Mouse (Mus musculus) gastrocnemius, adult 2 months (tissue): Measurements from ENCODE around the gene L1cam. TPM values are rescaled to one million over a fixed set of nuclear protein-coding genes. Genes with fewer than 3 reads are reported as not detected.

Source experiments
- DNase-seq: peaks from one replicate; pipeline ENCODE4 v3.0.0; 2022
- H3K27ac ChIP-seq: fragments of 200-600 bp; 2 replicates; pipeline ENCODE4 v1.8.1; 2022; ENCODE audit warnings: mild to moderate bottlenecking
- H3K4me3 ChIP-seq: fragments of 200-600 bp; 2 replicates; pipeline ENCODE4 v1.8.1; 2022; ENCODE audit warnings: mild to moderate bottlenecking, moderate library complexity
- CTCF ChIP-seq: fragments of 200-600 bp; IDR thresholded peaks from 2 replicates; pipeline ENCODE4 v1.8.1; 2022; ENCODE audit warnings: antibody characterized with exemption, mild to moderate bottlenecking, moderate library complexity
- intact Hi-C: fragments of 180-260 bp; cut with DNase I; formaldehyde crosslinking; loops from one replicate; pipeline ENCODE4 v1.15.1; 2025
- long read RNA-seq, 2 experiments: library from polyadenylated mRNA; stranded (forward); transcript quantifications; one replicate each; pipeline ENCODE4 v2.0.0; 2021
- total RNA-seq, 2 experiments: library from RNA; stranded (reverse); gene quantifications; 2 replicates each; pipeline ENCODE4 v1.2.3; 2021

The L1cam gene
- 1 to 10 TPM; 2.3 to 3.2 TPM for total RNA-seq
- long read RNA-seq, experiment 1 = 0 reads
- long read RNA-seq, experiment 2, partial matches to known transcripts = 1 of 5 reads
- long read RNA-seq, experiment 2, other reads (novel, unspliced or antisense) = 4 of 5 reads

GRCm38 (mm10) chrX:73895719-73896118 lies at the start of gene L1cam:
L1cam (minus strand) TSS chrX:73896105.
- peak; percentile 71 for DNase-seq
- Histone ChIP-seq H3K4me3 (no peak within 1 kb of the TSS), H3K27ac (no peak within 1 kb of the TSS)
- intact Hi-C loops = loop anchor here (2.0 to 10.0 kb wide), 3 partner anchors 97 to 841 kb away; no protein-coding TSS in a partner anchor
- peak; percentile 65 for TF ChIP-seq CTCF

GRCm38 (mm10) chrX:73942294-73942693 lies 46.4 kb upstream of the L1cam start:
- intact Hi-C loops = no loop called here
- no peak overlapping the region for H3K27ac ChIP-seq

GRCm38 (mm10) chrX:73941860-73942259 lies 46.0 kb upstream of the L1cam start:
- no peak overlapping the region for H3K4me3 ChIP-seq
- intact Hi-C loops = no loop called here

More at GRCm38 (mm10) chrX:73942294-73942693, 46.4 kb upstream of the L1cam start:
- no peak overlapping the region for H3K4me3 ChIP-seq
- TF ChIP-seq CTCF = no peak
- no peak for DNase-seq

GRCm38 (mm10) chrX:73931871-73932270 lies 36.0 kb upstream of the L1cam start:
- no peak for DNase-seq
- no peak for TF ChIP-seq CTCF
- intact Hi-C loops = no loop called here
- Histone ChIP-seq H3K27ac (no peak overlapping the region), H3K4me3 (no peak overlapping the region)

More at GRCm38 (mm10) chrX:73941860-73942259, 46.0 kb upstream of the L1cam start:
- no peak overlapping the region for H3K27ac ChIP-seq
- no peak for DNase-seq
- TF ChIP-seq CTCF = no peak

- Histone ChIP-seq H3K27ac (peak within 1 kb of the TSS; percentile 53), H3K4me3 (peak within 1 kb of the TSS; percentile 61)
- TF ChIP-seq CTCF = no peak; the same call in 1 of the 2 replicates
- intact Hi-C loops = no loop called here
- DNase-seq = peak; percentile 72
Observed at GRCm38 (mm10) chrX:73930402-73931062, 34.6 kb upstream of the L1cam start, which contains the start of gene Renbp. Renbp (minus strand) TSS chrX:73930850.

- intact Hi-C loops = loop anchor here (5.0 kb wide), 1 partner anchor 40 kb away; no protein-coding TSS in a partner anchor
- Histone ChIP-seq H3K4me3 (peak overlapping the region; percentile 85), H3K27ac (peak overlapping the region; percentile 91)
- no peak for DNase-seq
- no peak for TF ChIP-seq CTCF
Observed at GRCm38 (mm10) chrX:73922550-73922882, 26.6 kb upstream of the L1cam start.

GRCm38 (mm10) chrX:73921823-73922549 lies 26.1 kb upstream of the L1cam start, which contains the start of the genes Arhgap4 and Naa10:
Arhgap4 (minus strand) TSS chrX:73921870.
Naa10 (minus strand) TSS chrX:73921944.
- intact Hi-C loops = loop anchor here (5.0 kb wide), 1 partner anchor 40 kb away; no protein-coding TSS in a partner anchor

GRCm38 (mm10) chrX:73921285-73921822 lies 25.4 kb upstream of the L1cam start:
- Histone ChIP-seq H3K4me3 (peak overlapping the region; percentile 85), H3K27ac (peak overlapping the region; percentile 91)
- TF ChIP-seq CTCF = no peak
- DNase-seq = no peak
- intact Hi-C loops = loop anchor here (5.0 kb wide), 1 partner anchor 41 kb away; no protein-coding TSS in a partner anchor

More at GRCm38 (mm10) chrX:73921823-73922549, 26.1 kb upstream of the L1cam start, which contains the start of the genes Arhgap4 and Naa10:
- peak within 1 kb of the TSS; percentile 85 for H3K4me3 ChIP-seq
- peak within 1 kb of the TSS; percentile 91 for H3K27ac ChIP-seq
- DNase-seq = peak; percentile 93
- TF ChIP-seq CTCF = no peak

DNA sequence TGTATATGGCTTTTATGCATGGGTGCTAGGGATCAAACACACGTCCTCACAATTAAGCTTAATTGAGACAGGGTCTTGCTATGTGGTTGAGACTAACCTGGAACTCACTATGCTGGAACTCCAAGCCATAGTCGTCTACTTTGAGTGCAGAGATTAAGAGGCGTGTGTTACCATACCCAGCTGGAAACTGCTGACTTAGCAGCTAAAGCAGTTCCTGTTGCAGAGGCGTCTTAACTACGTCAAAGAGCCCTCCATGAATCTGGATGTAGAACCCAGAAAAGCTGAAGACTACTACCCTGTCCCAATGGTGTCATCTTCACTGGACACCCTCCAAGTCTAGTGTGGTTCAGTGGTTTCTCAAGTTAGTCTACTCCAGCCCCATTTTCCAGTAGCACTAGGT lies 22.7 kb upstream of the L1cam start:
- Histone ChIP-seq H3K27ac (no peak overlapping the region), H3K4me3 (no peak overlapping the region)
- no peak for TF ChIP-seq CTCF
- intact Hi-C loops = no loop called here
- no peak for DNase-seq

DNA sequence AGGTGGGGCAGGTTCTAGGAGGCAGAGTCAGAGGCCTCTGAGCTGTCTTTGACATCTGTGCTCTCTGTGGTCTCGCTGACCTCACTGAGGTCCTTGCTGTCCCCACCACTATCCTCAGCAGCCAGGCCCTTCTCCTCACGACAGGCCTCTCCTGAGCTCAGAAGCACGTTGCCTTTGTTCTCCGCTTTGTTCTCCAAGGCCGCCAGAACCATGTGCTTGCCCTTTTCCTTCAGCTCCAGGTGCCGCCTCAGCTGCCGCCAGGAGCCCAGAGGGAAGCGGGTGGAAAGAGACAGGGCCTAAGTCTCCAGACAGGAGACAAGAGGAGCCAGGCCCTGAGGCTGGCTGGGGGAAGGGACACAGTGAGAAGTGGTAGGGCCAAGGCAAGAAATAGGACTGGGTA lies 21.0 kb upstream of the L1cam start:
- no peak overlapping the region for H3K27ac ChIP-seq
- H3K4me3 ChIP-seq = no peak overlapping the region
- intact Hi-C loops = no loop called here
- TF ChIP-seq CTCF = no peak
- no peak for DNase-seq

DNA sequence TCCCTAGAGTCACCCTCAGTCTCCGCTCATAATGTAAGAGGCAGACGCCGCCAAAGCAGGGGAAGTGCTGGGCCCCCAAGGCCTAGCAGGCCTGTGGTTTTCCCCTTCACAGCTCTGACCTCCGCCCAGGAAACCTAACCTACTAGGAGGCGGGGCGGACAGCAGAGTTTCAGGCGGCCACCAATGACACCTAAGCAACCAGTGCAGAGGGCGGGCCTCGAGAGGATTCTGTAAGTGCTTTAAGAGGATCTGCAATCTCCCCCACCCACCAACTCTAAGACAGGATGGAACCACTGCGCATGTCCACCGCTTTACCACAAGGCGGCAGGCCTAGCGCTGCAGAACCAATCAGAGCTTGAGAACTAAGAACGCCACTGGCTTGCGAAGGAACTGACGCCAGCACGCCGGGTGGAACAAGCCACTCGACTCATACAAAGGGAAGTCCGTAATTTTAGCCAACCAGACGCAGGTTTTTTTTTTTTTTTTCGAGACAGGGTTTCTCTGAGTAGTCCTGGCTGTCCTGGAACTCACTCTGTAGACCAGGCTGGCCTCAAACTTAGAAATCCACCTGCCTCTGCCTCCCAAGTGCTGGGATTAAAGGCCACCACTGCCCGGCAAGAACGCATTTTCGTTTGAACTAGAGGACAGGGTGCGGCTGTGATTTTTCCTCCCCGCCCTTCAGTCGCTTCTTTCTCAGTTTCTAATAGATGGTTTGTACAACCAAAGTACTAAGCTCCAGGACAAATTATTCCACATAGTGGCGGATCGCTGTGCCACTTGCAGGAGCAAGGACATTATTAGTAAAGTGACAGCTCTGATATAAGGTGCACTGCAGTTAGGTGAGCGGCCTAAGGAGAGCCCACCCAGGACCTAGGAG lies 19.2 kb upstream of the L1cam start:
- DNase-seq = peak; percentile 94
- peak; percentile 40 for TF ChIP-seq CTCF
- intact Hi-C loops = no loop called here
- Histone ChIP-seq H3K4me3 (peak overlapping the region; percentile 69), H3K27ac (peak overlapping the region; percentile 90)

- intact Hi-C loops = no loop called here
- no peak for DNase-seq
- H3K27ac ChIP-seq = no peak overlapping the region
- no peak overlapping the region for H3K4me3 ChIP-seq
- no peak for TF ChIP-seq CTCF
Observed at GRCm38 (mm10) chrX:73911588-73911987, 15.7 kb upstream of the L1cam start.
